Mouse (Mus musculus) kidney, embryonic 15.5 days (tissue): ENCODE measurements around the gene Rps6kl1. TPM values are rescaled to one million over a fixed set of nuclear protein-coding genes. Genes with fewer than 3 reads are reported as not detected.
A peak's percentile ranks its signal among the peaks of the same experiment; 100 is the strongest.

Experiments used
- ATAC-seq: fragments of 200-750 bp; cut with Nextera tagmentation; replicated peaks from 2 replicates; pipeline ENCODE4 v1.8.0; 2017; ENCODE audit warnings: moderate TSS enrichment; ENCODE audit not compliant: low FRiP score
- H3K27ac ChIP-seq: fragments of 300-500 bp; sonication (generic); 2 replicates; pipeline ENCODE4 v1.5.1; 2015; ENCODE audit warnings: mild to moderate bottlenecking, inconsistent platforms
- H3K27me3 ChIP-seq: fragments of 300-500 bp; sonication (generic); 2 replicates; pipeline ENCODE4 v1.6.1; 2015; ENCODE audit warnings: inconsistent platforms
- H3K36me3 ChIP-seq: fragments of 300-500 bp; sonication (generic); 2 replicates; pipeline ENCODE4 v1.6.1; 2015; ENCODE audit warnings: inconsistent platforms
- H3K4me1 ChIP-seq: fragments of 300-500 bp; sonication (generic); 2 replicates; pipeline ENCODE4 v1.6.1; 2015; ENCODE audit warnings: inconsistent platforms
- H3K4me2 ChIP-seq: fragments of 300-500 bp; sonication (generic); 2 replicates; pipeline ENCODE4 v1.6.1; 2015; ENCODE audit warnings: moderate library complexity, mild to moderate bottlenecking, inconsistent platforms
- H3K4me3 ChIP-seq: fragments of 300-500 bp; sonication (generic); replicated peaks from 2 replicates; pipeline ENCODE4 v1.5.1; 2015; ENCODE audit warnings: mild to moderate bottlenecking, inconsistent platforms
- H3K9ac ChIP-seq: fragments of 300-500 bp; sonication (generic); 2 replicates; pipeline ENCODE4 v1.6.1; 2015; ENCODE audit warnings: mild to moderate bottlenecking, inconsistent platforms
- H3K9me3 ChIP-seq: fragments of 300-500 bp; sonication (generic); replicated peaks from 2 replicates; pipeline ENCODE4 v1.6.1; 2016; ENCODE audit warnings: inconsistent platforms
- WGBS: fragments of 180-500 bp; shearing (Covaris S2); methylation state at CpG from one replicate; pipeline ENCODE4 v1.1.7; 2015; ENCODE audit warnings: mixed read lengths; 5-methylcytosine and 5-hydroxymethylcytosine counted together
- polyA plus RNA-seq: library from polyadenylated mRNA; unstranded; fragments of >200 nt; fragmentation: Nextera tagmentation; extraction: Ambion mirVana; gene quantifications from 2 replicates; pipeline ENCODE4 v1.2.1, GENCODE M21; 2015

Rps6kl1 gene
- polyA plus RNA-seq, 1 experiment from 2014 or later: 1.0 TPM

DNA sequence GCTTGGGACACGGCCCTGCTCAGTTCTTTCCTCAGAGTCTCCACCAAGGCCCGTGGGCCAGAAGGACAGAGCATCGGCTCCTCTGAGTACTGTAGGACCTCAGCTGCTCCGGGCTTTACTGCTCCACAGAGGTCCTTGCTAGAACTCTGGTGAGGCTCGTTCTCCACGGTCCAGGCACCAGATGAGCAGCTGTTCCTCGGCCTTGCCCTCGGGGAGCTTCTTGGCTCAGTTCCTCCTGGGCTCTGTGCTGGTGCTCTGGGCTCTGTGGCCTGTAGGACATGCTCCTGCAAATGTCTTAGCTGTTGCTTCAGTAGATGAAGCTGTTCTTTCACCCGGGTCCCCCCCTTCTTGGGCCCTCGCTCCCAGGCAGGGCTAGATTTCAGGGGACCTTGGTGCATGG lies 56.4 kb downstream of the Rps6kl1 start:
- Histone ChIP-seq H3K9ac (no peak overlapping the region), H3K4me3 (no peak overlapping the region), H3K9me3 (no peaks in the 10 kb centered on the region), H3K4me2 (no peak overlapping the region), H3K27me3 (no peaks in the 10 kb centered on the region), H3K27ac (peak overlapping the region; percentile 11; the same call in 1 of the 2 replicates), H3K4me1 (peaks cover 11% of the 10 kb centered on the region; the same call in 1 of the 2 replicates), H3K36me3 (peaks cover 3% of the 10 kb centered on the region; the same call in 1 of the 2 replicates)
- WGBS: 70% methylated on average over 10 of the region's 10 CpGs
- ATAC-seq: no peak

DNA sequence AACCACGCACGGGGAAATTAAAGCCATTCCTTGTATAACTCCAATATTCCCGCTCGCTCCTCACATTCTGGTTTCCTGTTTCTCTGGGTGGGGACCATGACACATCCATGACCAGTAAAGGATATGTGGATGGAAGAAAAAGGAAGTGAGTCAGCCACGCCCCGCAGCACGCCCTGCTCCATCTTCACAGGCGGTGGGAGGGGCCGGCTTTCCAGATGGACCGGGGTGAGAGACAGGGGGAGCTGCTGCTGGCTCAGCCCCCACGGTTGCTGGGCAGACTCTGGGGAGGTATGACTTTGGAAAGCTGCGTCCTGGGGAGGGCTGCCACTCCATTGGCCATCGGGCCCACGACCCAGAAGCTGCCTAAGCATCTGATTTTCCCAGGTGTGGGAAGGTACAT lies 57.1 kb downstream of the Rps6kl1 start:
- Histone ChIP-seq H3K36me3 (peaks cover 10% of the 10 kb centered on the region), H3K9ac (no peak overlapping the region), H3K4me1 (peaks cover 11% of the 10 kb centered on the region; the same call in 1 of the 2 replicates), H3K27ac (no peak overlapping the region), H3K27me3 (no peaks in the 10 kb centered on the region), H3K9me3 (no peaks in the 10 kb centered on the region), H3K4me3 (no peak overlapping the region), H3K4me2 (peak overlapping the region; percentile 24)
- ATAC-seq: peak; percentile 59; the same call in 1 of the 2 replicates
- WGBS: 28% methylated on average over 14 of the region's 14 CpGs

DNA sequence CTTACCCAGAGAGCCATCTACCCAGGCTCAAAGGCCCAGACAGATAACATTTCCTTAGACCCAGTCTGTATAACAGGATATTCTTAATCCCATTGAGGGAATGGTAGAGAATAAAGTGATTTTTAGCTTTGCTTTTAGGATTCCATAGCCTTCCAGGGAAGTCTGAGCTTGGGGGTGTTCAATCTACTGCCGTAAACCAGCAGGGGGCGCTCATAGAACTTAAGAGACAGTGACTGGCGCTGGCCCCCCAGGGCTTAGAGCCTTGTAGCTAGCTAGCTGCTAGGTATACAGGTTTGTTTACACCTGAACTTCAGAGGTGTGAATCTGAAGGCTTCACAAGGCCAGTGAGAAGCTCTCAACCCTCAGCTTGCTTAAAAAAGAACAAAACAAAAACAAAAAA lies 58.9 kb downstream of the Rps6kl1 start:
- no peak overlapping the region for H3K9ac ChIP-seq
- H3K27me3 ChIP-seq: no peaks in the 10 kb centered on the region
- ATAC-seq: no peak
- no peak overlapping the region for H3K4me3 ChIP-seq
- WGBS: 9% methylated on average over 3 of the region's 3 CpGs
- H3K36me3 ChIP-seq: peaks cover 27% of the 10 kb centered on the region
- no peak overlapping the region for H3K4me2 ChIP-seq
- H3K27ac ChIP-seq: no peak overlapping the region
- H3K4me1 ChIP-seq: peaks cover 11% of the 10 kb centered on the region; the same call in 1 of the 2 replicates
- no peaks in the 10 kb centered on the region for H3K9me3 ChIP-seq

GRCm38 (mm10) chr12:85091190-85091589 lies 59.9 kb downstream of the Rps6kl1 start:
- H3K9ac ChIP-seq: no peak overlapping the region
- 87% methylated on average over 3 of the region's 3 CpGs for WGBS
- no peak for ATAC-seq
- H3K4me1 ChIP-seq: peaks cover 11% of the 10 kb centered on the region; the same call in 1 of the 2 replicates
- H3K27me3 ChIP-seq: no peaks in the 10 kb centered on the region
- H3K27ac ChIP-seq: no peak overlapping the region
- no peaks in the 10 kb centered on the region for H3K9me3 ChIP-seq
- H3K36me3 ChIP-seq: peaks cover 34% of the 10 kb centered on the region
- H3K4me3 ChIP-seq: no peak overlapping the region
- no peak overlapping the region for H3K4me2 ChIP-seq

- no peak for ATAC-seq
- Histone ChIP-seq H3K4me3 (no peak overlapping the region), H3K9me3 (no peaks in the 10 kb centered on the region), H3K27me3 (no peaks in the 10 kb centered on the region), H3K4me2 (no peak overlapping the region), H3K27ac (no peak overlapping the region), H3K36me3 (peaks cover 34% of the 10 kb centered on the region), H3K4me1 (no peaks in the 10 kb centered on the region), H3K9ac (no peak overlapping the region)
- WGBS: 63% methylated on average over 12 of the region's 12 CpGs
These were observed 63.2 kb downstream of the Rps6kl1 start for GRCm38 (mm10) chr12:85087845-85088244.

Other genes with a start within 250 kb of the Rps6kl1 start
- 137 and 162 TPM in 2 replicates for gene Fcf1, start 180.4 kb downstream of the Rps6kl1 start, polyA plus RNA-seq
- gene Arel1, start 180.4 kb downstream of the Rps6kl1 start, polyA plus RNA-seq: 11.7 and 13.7 TPM in 2 replicates
- 29.8 and 29.9 TPM in 2 replicates for gene Ylpm1, start 154.9 kb downstream of the Rps6kl1 start, polyA plus RNA-seq
- 3.4 and 4.2 TPM in 2 replicates for gene Prox2, start 40.5 kb downstream of the Rps6kl1 start, polyA plus RNA-seq
- gene Dlst, start 40.4 kb downstream of the Rps6kl1 start, polyA plus RNA-seq: 120 and 123 TPM in 2 replicates
- gene Pgf, start 26.5 kb upstream of the Rps6kl1 start, polyA plus RNA-seq: 15.9 and 18.8 TPM in 2 replicates
- gene Eif2b2, start 68.2 kb upstream of the Rps6kl1 start, polyA plus RNA-seq: 98.7 and 105 TPM in 2 replicates
- 8.7 and 9.6 TPM in 2 replicates for gene Mlh3, start 119.3 kb upstream of the Rps6kl1 start, polyA plus RNA-seq
- gene Acyp1, start 137.2 kb upstream of the Rps6kl1 start, polyA plus RNA-seq: 59.5 and 65.4 TPM in 2 replicates
- 2.8 and 3.4 TPM in 2 replicates for gene Zc2hc1c, start 137.3 kb upstream of the Rps6kl1 start, polyA plus RNA-seq
- gene Nek9, start 188.1 kb upstream of the Rps6kl1 start, polyA plus RNA-seq: 22.3 and 23.0 TPM in 2 replicates
- gene Tmed10, start 223.6 kb upstream of the Rps6kl1 start, polyA plus RNA-seq: 323 and 334 TPM in 2 replicates